Mouse (Mus musculus) liver, adult 10 weeks (tissue): ENCODE data around the gene Zbtb42. TPM values are rescaled to one million over a fixed set of nuclear protein-coding genes. Genes with fewer than 3 reads are reported as not detected.

Experiments
- polyA plus RNA-seq: library from polyadenylated mRNA; stranded (reverse); fragments of 350-450 nt; fragmentation: Illumina TruSeq; extraction: RNeasy Lipid Tissue Mini Kit (QIAGEN cat#74804); gene quantifications from one replicate; pipeline ENCODE4 v1.2.3, GENCODE M21; 2014; ENCODE audit warnings: low read depth, low replicate concordance

Gene Zbtb42
- polyA plus RNA-seq = 0.16 TPM

GRCm38 (mm10) chr12:112678555-112679026 lies at the start of gene Zbtb42:
Gene Zbtb42 (plus strand): TSS chr12:112678828.

GRCm38 (mm10) chr12:112644180-112644854 lies 34.3 kb upstream of the Zbtb42 start, which contains the start of gene Siva1:
Gene Siva1 (plus strand): TSS chr12:112644679.

GRCm38 (mm10) chr12:112674132-112675011 lies 4.3 kb upstream of the Zbtb42 start, which contains the start of gene Akt1:
Gene Akt1 (minus strand): TSS chr12:112674884.

GRCm38 (mm10) chr12:112720216-112720615 lies 41.6 kb downstream of the Zbtb42 start, which contains the start of gene Cep170b:
Gene Cep170b (plus strand): TSS chr12:112720455.

Other genes with a start within 250 kb of the Zbtb42 start
- gene A530016L24Rik, start 189.4 kb upstream of the Zbtb42 start, polyA plus RNA-seq = not detected
- gene Tmem179, start 162.1 kb upstream of the Zbtb42 start, polyA plus RNA-seq = not detected
- gene Inf2, start 90.0 kb upstream of the Zbtb42 start, polyA plus RNA-seq = 2.8 TPM
- 4.6 TPM for gene Adssl1, start 58.8 kb upstream of the Zbtb42 start, polyA plus RNA-seq
- not detected for gene Siva1, start 34.1 kb upstream of the Zbtb42 start, polyA plus RNA-seq
- 2.5 TPM for gene Akt1, start 3.9 kb upstream of the Zbtb42 start, polyA plus RNA-seq
- gene Cep170b, start 41.6 kb downstream of the Zbtb42 start, polyA plus RNA-seq = 8.8 TPM
- 3.4 TPM for gene Pld4, start 81.8 kb downstream of the Zbtb42 start, polyA plus RNA-seq
- not detected for gene Ahnak2, start 123.8 kb downstream of the Zbtb42 start, polyA plus RNA-seq
- not detected for gene Clba1, start 130.1 kb downstream of the Zbtb42 start, polyA plus RNA-seq
- gene Cdca4, start 150.6 kb downstream of the Zbtb42 start, polyA plus RNA-seq = 1.6 TPM
- not detected for gene Gpr132, start 189.4 kb downstream of the Zbtb42 start, polyA plus RNA-seq